Mouse (Mus musculus): ENCODE results near the gene Plekha6.

Plekha6 gene

GRCm38 (mm10) chr1:133245690-133246619 lies 81.9 kb downstream of the Plekha6 start:
- DNase-seq (ENCODE audit: low spot score): no peak

- no peak for DNase-seq (ENCODE audit: low spot score)
These were observed 83.2 kb downstream of the Plekha6 start for GRCm38 (mm10) chr1:133247189-133247588.

GRCm38 (mm10) chr1:133250761-133251160 lies 86.8 kb downstream of the Plekha6 start:
- no peak for DNase-seq (ENCODE audit: low spot score)

GRCm38 (mm10) chr1:133251625-133252034 lies 87.6 kb downstream of the Plekha6 start:
- no peak for DNase-seq (ENCODE audit: low spot score)

GRCm38 (mm10) chr1:133252251-133252650 lies 88.2 kb downstream of the Plekha6 start:
- no peak for DNase-seq (ENCODE audit: low spot score)

- no peak for DNase-seq (ENCODE audit: low spot score)
These were observed 89.0 kb downstream of the Plekha6 start for GRCm38 (mm10) chr1:133252801-133253531.

- DNase-seq (ENCODE audit: low spot score): no peak
These were observed 89.5 kb downstream of the Plekha6 start for GRCm38 (mm10) chr1:133253532-133253866.

- DNase-seq (ENCODE audit: low spot score): no peak
These were observed 90.2 kb downstream of the Plekha6 start for GRCm38 (mm10) chr1:133254226-133254625.

GRCm38 (mm10) chr1:133254856-133255764 lies 91.1 kb downstream of the Plekha6 start:
- no peak for DNase-seq (ENCODE audit: low spot score)

GRCm38 (mm10) chr1:133255776-133256175 lies 91.8 kb downstream of the Plekha6 start:
- DNase-seq (ENCODE audit: low spot score): no peak

- no peak for DNase-seq (ENCODE audit: low spot score)
These were observed 92.3 kb downstream of the Plekha6 start for GRCm38 (mm10) chr1:133256347-133256746.

GRCm38 (mm10) chr1:133258694-133259093 lies 94.7 kb downstream of the Plekha6 start:
- DNase-seq (ENCODE audit: low spot score): no peak

- no peak for DNase-seq (ENCODE audit: low spot score)
These were observed 98.6 kb downstream of the Plekha6 start for GRCm38 (mm10) chr1:133262628-133263027.

GRCm38 (mm10) chr1:133263134-133263533 lies 99.1 kb downstream of the Plekha6 start:
- no peak for DNase-seq (ENCODE audit: low spot score)

- DNase-seq (ENCODE audit: low spot score): no peak
These were observed 100.4 kb downstream of the Plekha6 start for GRCm38 (mm10) chr1:133264367-133264766.

- DNase-seq (ENCODE audit: low spot score): no peak
These were observed 101.2 kb downstream of the Plekha6 start for GRCm38 (mm10) chr1:133265114-133265766.

- DNase-seq (ENCODE audit: low spot score): no peak
These were observed 103.1 kb downstream of the Plekha6 start for GRCm38 (mm10) chr1:133267094-133267493.

- DNase-seq (ENCODE audit: low spot score): peak; percentile 22
These were observed 103.9 kb downstream of the Plekha6 start for GRCm38 (mm10) chr1:133267813-133268492.

- DNase-seq (ENCODE audit: low spot score): no peak
These were observed 104.5 kb downstream of the Plekha6 start for GRCm38 (mm10) chr1:133268503-133268902.

GRCm38 (mm10) chr1:133270336-133270735 lies 106.3 kb downstream of the Plekha6 start:
- DNase-seq (ENCODE audit: low spot score): no peak

GRCm38 (mm10) chr1:133274163-133274562 lies 110.2 kb downstream of the Plekha6 start:
- no peak for DNase-seq (ENCODE audit: low spot score)

All from left cerebral cortex, adult 11 months (tissue).